Mouse (Mus musculus): ENCODE data around the gene Camk1d.

- no peak for TF ChIP-seq ZNF384 (IDR thresholded peaks at IDR 0.05; ENCODE audit: low read depth, low read length)
- TF ChIP-seq MAFK (IDR thresholded peaks at IDR 0.05; ENCODE audit: insufficient read depth, low read depth, low read length), result no peak
- peak; percentile 25; the same call in 1 of the 2 replicates for TF ChIP-seq ZC3H11A (IDR thresholded peaks at IDR 0.05; ENCODE audit: borderline replicate concordance, low read depth, low read length)
These were observed 283.0 kb downstream of the Camk1d start for GRCm38 (mm10) chr2:5431309-5431708.
